Mouse (Mus musculus) heart, adult 11 months (tissue): ENCODE measurements around the gene Map2k5.

Experiments used
- DNase-seq: peaks from one replicate; pipeline ENCODE4 v3.0.0; 2022

Gene Map2k5

GRCm38 (mm10) chr9:63122161-63122833 lies 255.4 kb downstream of the Map2k5 start:
- DNase-seq = no peak

- no peak for DNase-seq
These were observed 259.3 kb downstream of the Map2k5 start for GRCm38 (mm10) chr9:63118385-63118784.
